Mouse (Mus musculus): ENCODE results near the gene Tspan18. TPM values are rescaled to one million over a fixed set of nuclear protein-coding genes. Genes with fewer than 3 reads are reported as not detected.

Tspan18 gene
- total RNA-seq, 1 experiment = 1.4 TPM

DNA sequence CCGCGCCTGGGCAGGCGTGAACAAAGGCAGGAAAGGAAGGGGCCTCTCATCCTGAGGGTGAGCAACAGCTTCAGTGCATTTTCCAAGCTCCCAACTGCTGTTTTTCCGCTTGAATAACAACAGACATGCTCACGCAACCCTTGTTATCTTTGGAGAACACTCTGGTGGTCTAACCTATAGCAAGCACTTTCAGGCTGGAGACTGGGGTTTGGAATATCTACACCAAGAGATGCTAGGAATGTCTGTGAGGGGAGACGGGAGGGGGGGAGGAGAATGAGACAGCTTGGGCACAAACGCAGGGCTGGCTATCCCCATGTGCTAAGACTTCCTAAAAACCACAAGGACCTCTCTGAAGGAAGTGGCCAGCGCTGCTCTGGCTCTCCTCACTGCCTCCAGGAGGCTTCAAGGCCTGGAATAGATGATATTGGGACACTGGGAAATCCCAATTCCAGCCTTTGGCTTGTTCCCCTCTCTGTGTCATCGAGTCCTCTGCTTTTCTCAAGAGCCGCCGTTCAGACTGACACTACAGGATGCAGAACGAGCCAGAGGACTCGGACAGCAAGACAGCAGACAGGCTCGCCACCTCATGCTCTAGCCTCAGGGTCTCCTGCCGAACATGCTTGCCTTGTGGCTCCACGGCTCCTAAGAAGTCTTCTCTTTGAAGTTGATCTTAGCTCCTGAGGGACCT, 30.6 kb downstream of the Tspan18 start:
- no peak overlapping the region for H3K4me3 ChIP-seq (ENCODE audit: insufficient read depth in 1 of 2, low read depth in 1 of 2, low read length in 2 of 2, poor library complexity in 1 of 2, severe bottlenecking in 1 of 2)

DNA sequence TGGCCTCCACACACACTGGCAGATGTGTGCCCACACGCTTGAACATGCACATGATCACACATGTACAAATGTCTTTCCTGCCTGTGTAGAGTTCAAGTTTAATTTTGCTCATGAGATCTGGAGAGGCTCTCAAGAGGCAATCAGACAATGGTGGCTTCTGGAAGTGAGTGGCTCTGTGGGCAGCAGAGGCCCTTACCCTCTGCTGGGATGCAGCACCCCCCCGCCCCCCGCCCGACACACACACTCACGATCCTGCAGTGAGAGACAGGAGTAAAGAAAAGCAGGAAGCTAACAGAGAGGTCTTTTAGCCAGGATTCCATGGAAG, 31.1 kb downstream of the Tspan18 start:
- in situ Hi-C loops (cut with MboI; ENCODE audit: low sequenced_read_pairs in 2 of 2, unreplicated experiment in 2 of 2) = no loop called here
- H3K27ac ChIP-seq (ENCODE audit: insufficient read depth, low read depth, low read length, poor library complexity, severe bottlenecking) = no peak overlapping the region
- no peak for DNase-seq (ENCODE audit: low read depth, low spot score)
- H3K36me3 ChIP-seq (ENCODE audit: control insufficient read depth, insufficient read depth, low read length, poor library complexity, severe bottlenecking) = no peaks in the 10 kb centered on the region
- no peak overlapping the region for H3K4me3 ChIP-seq (ENCODE audit: insufficient read depth in 1 of 2, low read depth in 1 of 2, low read length in 2 of 2, poor library complexity in 1 of 2, severe bottlenecking in 1 of 2)
- no peaks in the 10 kb centered on the region for H3K4me1 ChIP-seq (ENCODE audit: control insufficient read depth in 2 of 2, insufficient read depth in 2 of 2, low read length in 2 of 2, poor library complexity in 1 of 2)
- no peak overlapping the region for H3K9ac ChIP-seq (ENCODE audit: insufficient read depth, low read depth, low read length, poor library complexity, severe bottlenecking)
- TF ChIP-seq ZC3H11A (IDR thresholded peaks at IDR 0.05; ENCODE audit: borderline replicate concordance, low read depth, low read length) (no peak), HCFC1 (IDR thresholded peaks at IDR 0.05; ENCODE audit: borderline replicate concordance, insufficient read depth, low read length) (no peak), ZNF384 (IDR thresholded peaks at IDR 0.05; ENCODE audit: low read depth, low read length) (no peak), MAFK (IDR thresholded peaks at IDR 0.05; ENCODE audit: insufficient read depth, low read depth, low read length) (no peak), CHD2 (IDR thresholded peaks at IDR 0.05; ENCODE audit: low read depth, low read length) (no peak)
- H3K9me3 ChIP-seq (ENCODE audit: control insufficient read depth, insufficient read depth, low read depth, low read length) = no peaks in the 10 kb centered on the region

More for the DNA sequence above, 30.6 kb downstream of the Tspan18 start:
- Histone ChIP-seq H3K9ac (ENCODE audit: insufficient read depth, low read depth, low read length, poor library complexity, severe bottlenecking) (no peak overlapping the region), H3K27ac (ENCODE audit: insufficient read depth, low read depth, low read length, poor library complexity, severe bottlenecking) (no peak overlapping the region), H3K4me1 (ENCODE audit: control insufficient read depth in 2 of 2, insufficient read depth in 2 of 2, low read length in 2 of 2, poor library complexity in 1 of 2) (no peaks in the 10 kb centered on the region), H3K9me3 (ENCODE audit: control insufficient read depth, insufficient read depth, low read depth, low read length) (no peaks in the 10 kb centered on the region), H3K36me3 (ENCODE audit: control insufficient read depth, insufficient read depth, low read length, poor library complexity, severe bottlenecking) (no peaks in the 10 kb centered on the region)
- no peak for DNase-seq (ENCODE audit: low read depth, low spot score)
- in situ Hi-C loops (cut with MboI; ENCODE audit: low sequenced_read_pairs in 2 of 2, unreplicated experiment in 2 of 2) = no loop called here
- TF ChIP-seq MAFK (IDR thresholded peaks at IDR 0.05; ENCODE audit: insufficient read depth, low read depth, low read length) = no peak
- TF ChIP-seq ZNF384 (IDR thresholded peaks at IDR 0.05; ENCODE audit: low read depth, low read length) = no peak
- TF ChIP-seq HCFC1 (IDR thresholded peaks at IDR 0.05; ENCODE audit: borderline replicate concordance, insufficient read depth, low read length) = no peak
- no peak for TF ChIP-seq CHD2 (IDR thresholded peaks at IDR 0.05; ENCODE audit: low read depth, low read length)
- no peak for TF ChIP-seq ZC3H11A (IDR thresholded peaks at IDR 0.05; ENCODE audit: borderline replicate concordance, low read depth, low read length)

- in situ Hi-C loops (cut with MboI; ENCODE audit: low sequenced_read_pairs in 2 of 2, unreplicated experiment in 2 of 2) = no loop called here
- Histone ChIP-seq H3K9ac (ENCODE audit: insufficient read depth, low read depth, low read length, poor library complexity, severe bottlenecking) (no peak overlapping the region), H3K36me3 (ENCODE audit: control insufficient read depth, insufficient read depth, low read length, poor library complexity, severe bottlenecking) (no peaks in the 10 kb centered on the region), H3K4me3 (ENCODE audit: insufficient read depth in 1 of 2, low read depth in 1 of 2, low read length in 2 of 2, poor library complexity in 1 of 2, severe bottlenecking in 1 of 2) (no peak overlapping the region), H3K9me3 (ENCODE audit: control insufficient read depth, insufficient read depth, low read depth, low read length) (no peaks in the 10 kb centered on the region), H3K27ac (ENCODE audit: insufficient read depth, low read depth, low read length, poor library complexity, severe bottlenecking) (no peak overlapping the region), H3K4me1 (ENCODE audit: control insufficient read depth in 2 of 2, insufficient read depth in 2 of 2, low read length in 2 of 2, poor library complexity in 1 of 2) (no peaks in the 10 kb centered on the region)
- no peak for DNase-seq (ENCODE audit: low read depth, low spot score)
- TF ChIP-seq HCFC1 (IDR thresholded peaks at IDR 0.05; ENCODE audit: borderline replicate concordance, insufficient read depth, low read length) (no peak), MAFK (IDR thresholded peaks at IDR 0.05; ENCODE audit: insufficient read depth, low read depth, low read length) (no peak), ZNF384 (IDR thresholded peaks at IDR 0.05; ENCODE audit: low read depth, low read length) (no peak), ZC3H11A (IDR thresholded peaks at IDR 0.05; ENCODE audit: borderline replicate concordance, low read depth, low read length) (no peak), CHD2 (IDR thresholded peaks at IDR 0.05; ENCODE audit: low read depth, low read length) (no peak)
These were observed 36.6 kb downstream of the Tspan18 start for GRCm38 (mm10) chr2:93297656-93298055.

DNA sequence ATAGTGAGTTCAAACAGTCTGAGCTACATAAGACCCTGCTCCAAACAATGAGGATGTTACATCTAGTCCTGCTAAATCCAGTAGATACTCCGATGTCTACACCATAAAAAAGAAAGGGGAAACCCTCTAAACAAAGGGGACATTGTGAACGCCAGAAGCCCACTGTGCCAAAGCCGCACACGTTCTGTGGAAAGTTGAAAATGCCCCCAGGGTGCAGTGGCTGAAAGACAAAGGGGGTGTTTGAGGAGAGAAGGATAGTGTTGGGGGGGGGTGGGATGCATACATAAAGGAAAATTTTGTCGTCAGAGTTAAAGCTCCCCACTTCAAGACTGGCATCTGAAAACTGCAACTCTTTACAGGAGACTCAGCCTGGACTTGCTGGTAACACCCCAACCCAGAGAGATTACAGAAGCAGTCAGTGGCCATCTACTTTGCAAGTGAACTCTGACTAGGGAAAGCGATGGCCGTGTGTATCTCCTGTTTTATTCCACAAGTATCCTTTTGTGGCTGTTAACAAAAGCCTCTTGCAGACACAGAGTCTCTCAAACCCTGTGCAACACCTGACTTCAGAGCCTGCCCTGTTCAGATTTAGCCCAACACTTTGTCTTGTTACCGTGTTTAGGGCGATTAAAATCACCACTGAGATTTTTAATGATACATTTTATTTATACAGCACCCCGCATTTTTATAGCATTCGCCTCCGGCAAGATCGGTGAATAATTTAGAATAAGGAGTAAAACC, 42.9 kb downstream of the Tspan18 start:
- no peaks in the 10 kb centered on the region; a peak in 1 of 4 replicates for H3K4me1 ChIP-seq (ENCODE audit: control insufficient read depth in 2 of 2, insufficient read depth in 2 of 2, low read length in 2 of 2, poor library complexity in 1 of 2)
- H3K9me3 ChIP-seq (ENCODE audit: control insufficient read depth, insufficient read depth, low read depth, low read length) = no peaks in the 10 kb centered on the region
- H3K4me3 ChIP-seq (ENCODE audit: insufficient read depth in 1 of 2, low read depth in 1 of 2, low read length in 2 of 2, poor library complexity in 1 of 2, severe bottlenecking in 1 of 2) = no peak overlapping the region
- TF ChIP-seq HCFC1 (IDR thresholded peaks at IDR 0.05; ENCODE audit: borderline replicate concordance, insufficient read depth, low read length) = no peak
- no peak for TF ChIP-seq CHD2 (IDR thresholded peaks at IDR 0.05; ENCODE audit: low read depth, low read length)
- no peak for TF ChIP-seq MAFK (IDR thresholded peaks at IDR 0.05; ENCODE audit: insufficient read depth, low read depth, low read length)
- TF ChIP-seq ZC3H11A (IDR thresholded peaks at IDR 0.05; ENCODE audit: borderline replicate concordance, low read depth, low read length) = no peak
- TF ChIP-seq ZNF384 (IDR thresholded peaks at IDR 0.05; ENCODE audit: low read depth, low read length) = no peak
- no peak overlapping the region for H3K9ac ChIP-seq (ENCODE audit: insufficient read depth, low read depth, low read length, poor library complexity, severe bottlenecking)
- in situ Hi-C loops (cut with MboI; ENCODE audit: low sequenced_read_pairs in 2 of 2, unreplicated experiment in 2 of 2) = no loop called here
- H3K36me3 ChIP-seq (ENCODE audit: control insufficient read depth, insufficient read depth, low read length, poor library complexity, severe bottlenecking) = no peaks in the 10 kb centered on the region
- DNase-seq (ENCODE audit: low read depth, low spot score) = no peak
- H3K27ac ChIP-seq (ENCODE audit: insufficient read depth, low read depth, low read length, poor library complexity, severe bottlenecking) = no peak overlapping the region
